Mouse (Mus musculus) skeletal muscle tissue, adult 2 months (tissue): ENCODE measurements at regions not wholly inside any gene's neighbourhood (a gene's known extent, or its start where the extent isn't known, plus 50 kb on each side); places are given as distances from the start of the nearest gene placed in this dataset.
"Not testable (repeated sequence)": the region's sequence is repeated elsewhere in the genome, so short reads cannot be mapped to it uniquely, and the experiment has no call there.

ENCODE experiments used
- DNase-seq: peaks from one replicate; pipeline ENCODE4 v3.0.0-alpha.2; 2012; ENCODE audit warnings: low read depth, low spot score

DNA sequence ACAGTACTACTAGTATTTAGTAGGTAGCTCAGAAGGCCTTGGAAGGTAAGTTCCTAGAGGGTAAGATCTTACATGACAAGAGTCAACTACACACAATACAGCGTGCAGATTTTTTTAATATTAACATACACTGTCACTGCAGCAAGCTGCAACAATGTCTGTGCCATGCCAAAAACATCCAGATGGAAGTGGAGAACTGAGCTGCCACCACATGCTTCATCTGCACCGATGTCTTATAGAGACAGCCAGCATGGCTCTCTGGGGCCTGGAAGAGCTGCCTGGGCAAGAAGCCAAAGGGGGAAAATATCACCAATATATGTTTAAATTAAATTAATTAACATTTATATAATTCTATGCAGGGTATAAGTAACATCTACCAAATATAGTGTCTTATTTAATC, 795.3 kb downstream of the Cypt12 start:
- no peak for DNase-seq

DNA sequence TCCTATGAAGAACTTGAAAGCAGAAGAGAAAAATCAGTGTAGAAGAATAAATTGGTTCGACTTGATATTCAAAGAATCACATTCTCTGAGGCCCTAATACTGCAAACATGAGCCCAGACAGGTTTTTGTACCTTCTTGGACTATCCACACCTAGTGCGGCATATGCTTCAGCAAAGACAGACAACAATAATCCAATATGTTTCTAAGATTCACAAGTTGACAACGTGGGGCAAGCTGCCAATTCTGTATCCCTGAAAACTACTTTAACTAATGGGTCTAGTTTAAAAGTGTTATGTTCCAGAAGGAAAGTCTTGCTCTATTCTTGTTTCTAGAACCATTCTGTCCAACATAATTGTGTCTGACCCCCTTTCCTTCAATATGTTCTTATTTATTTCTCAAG, 796.0 kb downstream of the Cypt12 start:
- no peak for DNase-seq

DNA sequence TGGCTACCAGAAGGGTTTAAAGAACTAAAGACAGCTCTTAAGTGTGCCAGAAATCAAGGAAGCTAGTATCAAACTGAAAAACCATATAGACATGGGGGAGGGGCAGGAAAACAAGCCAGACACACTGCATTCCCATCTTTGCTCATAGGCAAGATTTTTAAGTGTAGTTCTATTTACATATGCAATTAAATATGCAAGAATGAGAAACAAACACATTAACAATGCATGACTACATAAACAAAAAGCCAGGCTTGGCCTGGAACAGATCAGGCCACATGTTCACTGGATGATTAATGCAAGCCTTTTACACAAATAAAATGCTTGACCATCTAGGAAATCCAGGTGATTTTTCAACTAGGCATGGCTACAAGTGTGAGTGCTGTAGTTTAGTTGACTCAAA, 798.0 kb downstream of the Cypt12 start:
- no peak for DNase-seq

DNA sequence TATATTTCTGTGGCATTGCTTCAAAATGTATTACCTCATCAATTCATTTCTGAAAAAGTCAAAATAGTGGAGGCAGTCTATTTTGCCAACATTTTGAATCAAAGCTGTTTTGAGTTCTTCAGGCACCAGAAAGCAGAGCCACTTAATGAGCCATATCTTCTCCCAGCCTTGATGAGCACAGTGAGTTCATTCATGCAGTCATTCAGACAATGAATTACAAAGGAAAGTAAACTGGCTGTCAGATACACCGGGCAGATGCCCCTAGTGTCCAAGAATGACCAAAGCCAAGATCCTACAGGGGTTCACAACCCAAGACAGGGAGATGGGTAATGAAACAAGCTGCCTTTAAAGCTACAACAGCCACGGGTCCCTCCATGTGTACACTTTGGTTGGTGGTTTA, 798.7 kb downstream of the Cypt12 start:
- no peak for DNase-seq

DNA sequence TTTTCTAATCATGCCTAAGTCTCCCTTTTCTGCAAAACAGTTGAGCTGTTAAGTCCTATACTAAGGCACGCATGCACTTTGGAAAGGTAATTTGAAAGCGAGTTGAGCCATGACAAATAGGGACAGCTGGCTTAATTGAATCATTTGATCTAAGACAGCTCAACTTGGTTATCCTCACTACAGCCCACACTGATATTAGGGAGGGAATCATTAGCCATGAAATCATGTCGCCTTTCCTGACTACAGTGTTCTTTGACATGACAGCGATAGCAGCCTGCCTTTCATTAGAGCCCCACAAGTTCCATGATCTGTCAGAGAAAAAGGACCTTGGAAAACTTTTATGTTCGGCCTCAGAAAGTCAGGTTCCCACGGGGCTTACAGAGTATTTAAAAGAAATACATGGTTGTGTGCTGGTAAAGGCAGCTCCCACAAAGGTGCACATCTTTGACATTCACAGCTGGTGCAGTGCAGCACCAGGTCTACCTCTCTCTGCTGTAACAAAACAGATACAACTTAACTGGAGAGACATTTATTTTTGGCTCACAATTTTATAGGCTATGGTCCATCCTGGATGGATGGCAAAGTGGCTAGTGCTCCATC, 803.5 kb downstream of the Cypt12 start:
- DNase-seq: no peak

DNA sequence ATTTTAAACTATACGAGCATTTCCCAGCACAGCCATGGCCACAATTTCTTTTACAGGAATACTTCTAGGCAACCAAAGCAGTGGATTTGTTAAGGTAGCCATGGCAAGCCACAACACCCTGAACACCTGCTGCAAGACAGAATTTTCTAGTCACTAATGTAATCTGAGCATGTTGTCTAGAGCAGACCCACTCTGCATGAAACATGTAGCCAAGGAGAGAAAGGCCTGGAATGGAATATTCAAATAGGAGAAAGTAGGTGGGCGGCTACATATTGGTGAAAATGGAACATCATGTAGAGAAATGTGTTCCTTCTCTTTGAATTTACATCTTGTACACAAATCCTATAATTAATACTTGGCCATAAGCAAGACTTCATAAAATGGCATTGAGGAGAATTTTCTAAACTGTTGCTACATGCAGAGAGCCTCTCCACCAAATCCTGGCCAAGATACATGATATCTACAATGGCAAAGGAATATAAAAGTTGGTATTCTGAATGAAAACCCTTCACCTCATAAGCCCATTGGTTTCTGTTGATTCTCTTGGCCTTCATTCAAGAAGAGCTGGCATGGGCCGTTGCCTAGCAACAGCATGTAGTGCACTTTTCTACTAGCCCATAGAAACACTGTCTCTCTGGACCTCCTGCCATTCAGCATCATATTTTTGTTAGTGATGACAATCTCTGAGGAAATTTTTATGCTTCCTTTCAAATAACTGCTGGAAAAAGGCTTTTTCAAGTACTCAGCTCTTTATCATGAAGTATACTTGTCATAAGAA, 816.3 kb downstream of the Cypt12 start:
- DNase-seq: no peak

DNA sequence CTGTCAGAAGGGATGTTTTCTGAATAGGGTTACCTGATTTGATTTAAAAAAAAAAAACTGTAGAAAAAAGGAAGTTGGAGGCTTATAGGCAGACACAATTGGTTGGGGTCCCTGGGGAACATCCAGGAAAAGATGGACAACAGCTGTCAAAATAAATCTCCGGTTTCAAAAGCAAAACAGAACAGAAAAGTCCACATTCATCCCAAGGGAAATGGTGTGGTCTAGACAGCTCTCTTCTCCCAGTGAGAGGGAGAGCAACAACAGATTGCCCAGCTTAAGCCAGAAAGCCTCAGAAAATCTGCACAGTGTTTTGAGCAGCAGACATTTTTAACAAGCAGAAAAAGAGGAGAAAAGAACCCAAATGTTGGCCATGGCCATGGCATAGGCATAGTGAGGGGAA, 830.3 kb downstream of the Cypt12 start:
- DNase-seq: peak; percentile 10

DNA sequence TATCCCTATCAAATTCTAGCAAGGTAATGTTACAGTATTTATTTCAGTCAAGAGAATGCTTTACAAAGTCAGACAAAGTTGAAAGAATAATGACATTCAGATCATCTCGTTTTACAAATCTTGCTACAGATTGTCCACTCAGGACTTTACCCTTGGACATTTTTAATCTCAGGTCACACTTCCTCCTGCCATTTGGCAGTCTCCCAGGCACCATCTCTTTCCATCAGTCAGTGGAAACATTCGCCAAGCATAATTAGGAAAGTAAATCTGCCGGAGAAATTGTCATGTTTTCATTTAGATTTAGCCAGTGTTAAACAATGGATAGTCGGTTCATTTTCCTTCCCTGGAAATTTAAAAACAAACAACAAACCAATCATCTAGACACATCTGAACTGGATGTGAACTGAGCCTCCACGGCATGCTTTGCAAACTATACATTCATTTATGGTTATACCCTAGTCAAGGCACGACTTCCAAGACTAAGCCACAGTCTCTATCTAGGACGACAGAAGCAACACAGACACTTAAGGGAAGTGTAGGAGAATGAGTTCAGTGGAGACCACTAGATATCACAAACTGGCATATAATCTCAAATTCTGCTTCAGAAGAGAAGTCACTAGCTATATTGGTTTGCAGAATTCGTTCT, 839.4 kb downstream of the Cypt12 start:
- DNase-seq: no peak

DNA sequence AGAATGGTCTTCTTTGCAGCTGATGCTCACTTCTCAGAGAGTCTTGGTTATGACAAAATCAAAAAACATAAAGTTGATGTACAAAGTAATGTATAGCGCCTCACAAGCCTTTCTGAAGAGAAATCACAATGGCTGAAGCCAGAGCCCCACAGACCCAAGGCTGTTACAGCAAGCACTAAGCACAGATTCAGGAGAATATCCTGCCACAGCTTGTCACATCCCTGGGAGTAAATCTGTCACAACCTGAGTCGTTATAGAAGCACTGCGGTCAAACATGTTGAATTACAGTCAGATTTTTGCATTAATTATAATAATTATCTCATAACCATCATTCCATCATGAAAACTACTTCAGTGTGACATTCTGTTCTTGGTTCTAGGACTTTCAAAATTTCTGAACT, 825.7 kb downstream of the 1700064H15Rik start:
- DNase-seq: no peak

DNA sequence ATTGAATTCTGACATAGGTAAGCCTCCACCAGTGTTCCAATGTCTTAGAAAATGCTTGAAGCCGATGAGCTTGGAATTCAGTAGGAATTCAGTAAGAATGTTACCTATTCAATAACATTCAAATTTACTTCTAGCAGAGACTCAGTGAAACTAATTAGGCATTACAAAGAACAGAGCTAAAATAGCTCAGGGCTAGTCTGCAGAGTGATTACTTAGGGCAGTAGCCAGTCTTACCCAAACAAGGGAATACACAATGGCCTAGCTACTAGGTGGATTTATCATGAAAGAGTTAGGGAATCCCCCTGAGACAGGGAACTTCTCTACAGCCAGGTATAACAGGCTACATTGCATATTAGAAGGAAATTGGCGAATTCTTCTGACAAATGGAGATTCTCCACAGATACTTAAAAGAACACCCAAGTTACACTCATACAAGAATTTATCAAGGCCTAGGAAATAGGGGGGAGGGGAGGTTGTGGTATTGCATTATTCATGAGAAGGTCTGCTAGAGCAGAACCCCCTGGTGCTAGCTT, 799.6 kb downstream of the 1700064H15Rik start:
- DNase-seq: not testable (repeated sequence)

DNA sequence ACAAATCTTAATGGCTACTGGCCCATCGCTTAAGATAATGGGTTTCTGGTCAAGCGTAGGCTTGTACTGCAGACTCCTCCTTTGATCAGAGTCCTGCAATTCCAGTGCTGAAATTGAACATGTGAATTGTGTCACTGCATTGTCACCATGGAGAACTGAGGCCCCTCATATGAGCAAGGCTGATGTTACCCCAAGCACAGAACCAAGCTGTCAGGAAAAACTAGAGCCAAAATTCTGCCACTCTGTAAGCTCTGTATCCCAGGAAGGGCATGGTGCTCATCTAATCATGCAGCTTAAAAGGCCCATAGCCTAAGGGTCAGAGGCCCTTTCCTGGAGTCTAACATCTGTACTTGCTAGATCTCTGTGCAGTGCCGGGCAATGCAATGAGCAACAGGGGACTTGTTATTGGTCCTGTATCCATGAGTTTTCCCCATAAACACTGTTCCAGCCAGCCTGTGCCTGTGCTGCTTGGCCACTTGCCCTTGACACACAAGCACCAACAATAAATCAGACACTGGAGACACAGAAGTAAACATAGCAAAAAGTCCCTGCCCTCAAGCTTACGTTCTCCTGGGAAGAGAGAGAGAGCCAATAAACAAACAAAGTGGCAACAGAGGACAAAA, 760.2 kb downstream of the 1700064H15Rik start:
- DNase-seq: no peak

DNA sequence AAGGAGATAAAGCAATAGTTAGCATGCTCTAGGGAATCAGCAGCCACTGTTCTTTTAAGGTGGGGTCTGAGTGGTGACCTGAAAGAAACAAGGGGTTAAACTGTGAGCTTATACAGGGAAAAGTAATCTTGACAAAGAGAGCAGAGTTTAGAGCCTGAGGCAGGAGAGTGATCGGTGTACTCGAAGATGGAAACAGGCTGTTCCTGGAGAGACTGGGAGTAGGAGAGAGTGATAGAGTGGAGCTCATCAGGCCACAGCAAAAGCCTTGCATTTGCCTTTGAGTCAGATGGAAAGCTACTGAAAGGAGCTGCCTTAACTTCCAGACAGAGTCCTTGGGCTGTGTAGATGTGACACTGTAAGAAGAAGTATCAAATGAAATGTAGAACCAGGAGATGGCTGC, 759.7 kb downstream of the 1700064H15Rik start:
- no peak for DNase-seq

DNA sequence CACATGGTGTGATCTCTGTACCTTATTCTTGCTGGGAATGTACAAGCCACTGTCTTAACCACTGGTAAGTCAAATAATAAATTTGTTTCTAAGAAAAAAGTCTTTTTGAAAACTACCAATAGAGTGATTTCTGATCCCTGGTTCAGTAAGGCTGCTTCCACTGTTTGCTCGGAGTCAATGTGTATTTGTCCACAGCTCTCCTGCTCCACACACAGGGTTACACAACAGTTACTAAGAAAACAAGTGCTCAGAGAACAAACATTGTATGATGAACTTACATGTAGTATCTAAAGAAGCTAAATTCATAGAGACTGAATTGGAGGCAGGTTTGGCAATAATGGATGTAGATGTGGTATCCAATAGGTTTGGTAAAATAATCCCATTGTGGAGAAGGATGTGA, 751.4 kb downstream of the 1700064H15Rik start:
- no peak for DNase-seq

DNA sequence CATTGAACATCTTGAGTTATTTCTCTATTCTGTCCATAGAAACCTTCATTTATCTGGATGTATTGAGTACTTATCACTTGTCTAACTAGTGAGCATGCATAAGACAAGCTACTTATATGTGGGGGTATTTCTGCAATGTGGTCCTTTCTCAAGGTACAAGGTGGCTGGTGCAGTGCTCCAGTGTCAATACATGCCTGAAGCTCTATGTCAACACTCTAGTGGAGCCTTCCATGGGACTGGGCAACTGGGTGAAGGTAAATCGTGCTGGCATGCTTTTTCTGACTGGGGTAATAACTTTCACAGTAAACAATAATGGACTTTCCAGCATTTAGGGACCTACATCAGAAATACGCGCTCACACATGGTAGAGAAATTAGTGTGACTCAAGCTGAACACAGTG, 750.9 kb downstream of the 1700064H15Rik start:
- no peak for DNase-seq

DNA sequence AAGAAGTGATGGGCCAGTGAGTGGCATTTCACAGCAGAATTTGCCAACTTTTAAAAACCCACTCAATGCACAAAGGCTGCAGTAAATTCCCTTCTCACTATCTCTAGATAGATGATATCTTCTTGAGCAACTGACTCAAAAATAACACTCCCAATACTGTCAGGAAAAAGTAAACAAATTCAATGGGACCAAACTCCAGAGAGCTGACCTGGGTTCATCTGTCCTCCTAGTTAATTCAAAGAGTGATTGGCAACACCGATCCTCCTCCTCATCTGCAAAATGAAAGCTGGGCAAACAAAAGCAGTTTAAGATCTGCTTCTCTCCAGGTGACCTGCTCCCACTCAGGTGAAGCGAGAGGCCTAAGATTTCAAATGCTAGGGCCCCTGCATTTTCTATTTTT, 747.3 kb downstream of the 1700064H15Rik start:
- DNase-seq: no peak

DNA sequence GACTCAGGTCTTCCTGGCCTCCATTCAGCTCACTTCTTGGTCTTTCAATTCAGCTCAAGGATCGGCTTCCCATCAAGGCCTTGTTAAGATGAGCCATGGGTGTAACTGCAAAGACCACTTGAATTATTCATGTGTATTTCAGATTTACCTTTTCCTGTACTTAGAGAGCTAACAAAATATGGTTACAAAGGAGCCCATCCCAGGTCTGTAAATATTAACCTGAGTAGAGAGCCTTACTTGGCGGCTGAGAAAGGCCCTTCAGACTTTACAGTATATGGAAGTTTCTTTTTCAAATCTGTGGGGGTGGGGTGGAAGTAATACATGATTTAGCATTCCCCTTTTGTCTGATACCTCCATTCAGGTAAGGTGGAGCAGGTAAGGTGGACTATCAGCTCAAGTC, 735.7 kb downstream of the 1700064H15Rik start:
- DNase-seq: no peak

DNA sequence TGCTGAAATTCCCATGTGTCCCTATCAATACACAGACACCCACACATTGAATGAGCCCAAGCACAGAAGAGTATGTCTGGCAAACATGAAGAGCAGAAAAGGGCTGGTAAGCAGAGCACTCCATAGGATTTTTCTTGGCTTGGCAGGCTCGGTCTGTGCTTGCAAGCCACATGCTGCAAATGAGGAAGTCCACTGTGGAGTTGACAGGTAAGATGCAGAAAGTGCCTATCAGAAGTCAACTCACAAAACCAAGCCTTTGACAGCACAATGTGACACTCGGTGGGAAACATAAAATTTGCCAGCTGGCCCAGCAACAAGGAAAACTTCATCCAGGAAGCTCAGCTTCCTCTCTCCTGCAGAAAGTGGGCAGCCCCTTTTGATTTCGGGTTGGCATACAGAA, 722.7 kb downstream of the 1700064H15Rik start:
- DNase-seq: no peak

DNA sequence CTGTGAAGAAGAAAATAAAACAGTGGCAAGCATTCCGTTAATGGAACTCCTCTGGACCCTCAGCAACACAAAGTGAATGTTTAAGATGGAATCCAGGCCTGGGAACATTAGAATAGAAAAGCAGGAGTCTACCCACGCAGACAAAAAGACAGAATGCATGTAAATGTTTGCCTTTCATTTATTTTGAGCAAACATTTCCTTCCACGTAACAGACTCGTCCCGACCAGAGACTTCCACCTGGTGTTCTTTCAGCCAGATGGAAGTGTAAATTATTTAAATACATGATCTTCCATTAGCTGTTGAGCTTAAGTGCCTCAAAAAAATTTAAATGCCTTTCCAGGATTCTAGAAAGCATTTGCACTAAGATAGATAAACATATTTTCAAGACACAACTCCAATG, 722.3 kb downstream of the 1700064H15Rik start:
- DNase-seq: no peak

DNA sequence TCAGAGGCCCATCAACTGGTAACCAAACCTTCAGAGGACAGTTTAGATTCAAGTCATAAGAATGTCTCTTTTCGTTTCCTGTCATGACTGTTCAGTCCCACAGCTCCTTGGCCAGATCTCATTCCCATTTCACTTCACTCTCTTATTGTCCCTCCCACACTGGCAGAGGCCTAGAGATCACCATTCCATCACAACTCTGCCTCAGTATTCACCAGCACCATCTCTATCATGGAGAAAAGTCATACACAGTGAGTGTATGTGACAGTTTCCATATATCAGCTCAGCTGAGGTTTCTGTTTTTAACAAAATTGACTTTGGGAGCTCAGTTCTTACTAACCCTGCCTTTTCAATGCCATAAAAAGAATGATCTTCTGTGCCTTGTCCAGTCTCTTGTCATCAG, 719.7 kb downstream of the 1700064H15Rik start:
- no peak for DNase-seq

DNA sequence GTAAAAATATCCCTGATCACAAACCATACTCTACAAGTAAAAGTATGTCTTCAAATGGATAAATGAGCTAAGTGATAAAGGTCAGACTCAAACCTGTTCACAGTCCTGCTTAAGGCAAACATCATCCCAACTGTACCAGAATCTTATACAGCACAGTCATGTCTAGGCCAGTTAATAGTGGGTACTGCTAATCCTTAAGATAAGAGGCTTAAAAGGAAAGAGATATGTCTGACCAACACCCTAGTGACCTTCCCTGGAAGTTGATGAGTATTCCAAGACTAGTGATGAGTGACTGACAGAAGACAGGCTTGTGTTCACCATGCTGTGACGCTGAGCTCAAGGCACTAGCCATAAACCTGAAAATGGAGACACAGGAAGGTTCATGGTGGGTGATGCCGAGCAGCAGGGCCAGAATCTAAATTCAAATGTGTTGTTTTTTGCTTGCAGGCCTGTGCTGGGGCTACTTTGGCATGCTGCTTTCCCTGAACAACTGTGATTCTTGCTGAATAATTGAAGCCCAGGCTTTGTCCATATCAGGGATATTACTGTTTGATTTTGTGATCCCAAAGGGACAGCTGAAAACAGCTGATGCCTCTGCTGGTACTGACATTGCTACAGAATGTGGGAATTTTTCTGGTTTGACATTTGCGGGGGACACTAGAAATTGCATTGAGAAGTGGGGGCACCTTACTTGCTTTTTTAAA, 699.9 kb downstream of the 1700064H15Rik start:
- no peak for DNase-seq

DNA sequence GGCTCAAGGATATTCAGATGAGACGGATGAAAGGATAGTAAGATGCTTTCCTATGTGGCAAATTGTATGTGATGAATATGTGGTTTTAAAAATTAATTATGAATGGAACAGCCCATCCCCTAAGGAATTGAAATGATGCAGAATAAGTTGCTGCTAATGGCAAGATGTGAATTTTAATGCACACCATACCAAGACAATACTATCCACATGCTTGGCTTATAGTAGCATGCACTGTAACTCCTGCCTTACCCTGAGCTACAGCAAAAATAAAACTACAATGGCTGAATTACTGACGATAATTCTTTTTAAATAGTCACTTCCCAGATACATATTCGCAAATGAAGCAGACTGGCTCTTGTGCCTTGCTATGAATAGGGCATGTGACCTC, 699.4 kb downstream of the 1700064H15Rik start:
- DNase-seq: no peak
